Mouse (Mus musculus): ENCODE data around the gene Lrrc8e.

DNA sequence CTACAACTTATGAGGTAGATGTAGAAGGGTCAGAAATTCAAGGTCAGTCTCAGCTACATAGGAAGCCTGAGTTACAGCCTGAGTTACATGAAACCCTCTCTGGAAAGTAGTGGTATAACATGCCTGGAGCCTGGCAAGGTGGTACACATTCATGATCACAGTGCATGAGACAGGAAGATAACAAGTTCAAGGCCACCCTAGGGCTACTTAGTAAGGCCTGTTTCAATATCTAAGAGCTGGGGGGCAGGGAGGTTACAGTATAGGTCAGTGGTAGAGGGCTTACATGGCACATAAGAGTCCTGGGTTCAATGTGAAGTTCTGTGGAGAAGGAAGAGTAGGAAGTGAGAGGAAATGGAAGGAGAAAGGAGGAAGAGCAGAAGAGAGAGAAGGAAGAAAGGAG, 38.0 kb upstream of the Lrrc8e start:
- TF ChIP-seq TAL1 (IDR thresholded peaks at IDR 0.05; ENCODE audit: low read length) (no peak), GATA1 (IDR thresholded peaks at IDR 0.05; ENCODE audit: low read length) (no peak)
